Comparison of ENCODE assay signal across 20 mouse cellular contexts in the genomic region with DNA sequence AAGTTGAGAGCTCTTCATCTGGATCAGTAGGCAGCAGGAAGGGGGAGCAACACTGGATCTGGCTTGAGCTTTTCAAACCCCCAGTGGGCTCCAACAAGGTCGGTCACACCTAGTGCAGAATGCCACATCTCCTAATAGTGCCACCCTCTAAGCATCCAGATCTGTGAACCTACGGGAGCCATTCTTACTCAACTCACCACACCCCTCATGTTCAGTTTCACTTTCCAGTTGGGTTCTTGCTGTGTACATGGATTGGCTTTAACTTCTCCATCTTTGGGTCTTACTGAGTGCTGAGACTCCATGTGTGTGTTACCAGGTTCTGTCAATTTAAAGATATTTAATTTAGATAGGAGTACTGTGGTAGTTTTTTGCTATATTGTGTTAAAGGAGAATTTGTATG. TPM values are rescaled to one million over a fixed set of nuclear protein-coding genes. Genes with fewer than 3 reads are reported as not detected.
DNase-seq lines count a peak whose midpoint lies in the region; ATAC-seq lines count a peak whose summit lies in the region.
"Had no signal": no experiment of that assay in that cellular context is flagged by ENCODE, and none has a peak within 500 bp of the region (broad histone marks: within the 10 kb centered on the region; RNA-seq: fewer than 3 reads in every experiment).

No protein-coding gene starts in this region.

- H3K36me3 ChIP-seq in midbrain, embryonic 11.5 days (ENCODE audit: control insufficient read depth, insufficient read depth, low read length), result no peaks in the 10 kb centered on the region
- H3K36me3 ChIP-seq: embryonic facial prominence, embryonic 10.5 days; embryonic facial prominence, embryonic 12.5 days; forebrain, embryonic 15.5 days had no signal

- peak; percentile 63; the same call in 1 of the 2 replicates for ATAC-seq in monocyte, adult 5-6 weeks (replicated peaks; ENCODE audit: insufficient number of reproducible peaks, low FRiP score, low TSS enrichment, poor library complexity, severe bottlenecking)
- no peak for ATAC-seq in midbrain, embryonic 11.5 days (ENCODE audit: low FRiP score)
- ATAC-seq: forebrain, embryonic 13.5 days; forebrain, embryonic 15.5 days; forebrain, postnatal 0 days had no signal

- H3K4me2 ChIP-seq in midbrain, embryonic 11.5 days, result no peak overlapping the region
- H3K4me2 ChIP-seq: embryonic facial prominence, embryonic 12.5 days; forebrain, embryonic 13.5 days; forebrain, embryonic 15.5 days had no signal

- no peaks in the 10 kb centered on the region for H3K4me1 ChIP-seq in midbrain, embryonic 11.5 days (ENCODE audit: control insufficient read depth, insufficient read depth, low read length)
- H3K4me1 ChIP-seq: embryonic facial prominence, embryonic 10.5 days; embryonic facial prominence, embryonic 12.5 days; forebrain, embryonic 13.5 days; forebrain, embryonic 15.5 days had no signal

- intact Hi-C loops in left cerebral cortex, postnatal 14 days (cut with DNase I), result no loop called here

- no peak overlapping the region for H3K9ac ChIP-seq in midbrain, embryonic 11.5 days (ENCODE audit: low read length)
- H3K9ac ChIP-seq: embryonic facial prominence, embryonic 12.5 days; forebrain, embryonic 13.5 days; forebrain, embryonic 15.5 days; forebrain, postnatal 0 days had no signal

- H3K27me3 ChIP-seq in midbrain, embryonic 11.5 days (ENCODE audit: control insufficient read depth, insufficient read depth, low read length), result no peaks in the 10 kb centered on the region
- H3K27me3 ChIP-seq: embryonic facial prominence, embryonic 12.5 days; forebrain, embryonic 13.5 days; forebrain, embryonic 15.5 days had no signal

- DNase-seq in 416B (ENCODE audit: low read depth), result peak; percentile 25
- peak; percentile 5 for DNase-seq in induced T-regulatory cell, adult 2 months (ENCODE audit: low read depth)
- DNase-seq in thymus, adult 18-20 months, result no peak
- no peak for DNase-seq in left cerebral cortex, postnatal 14 days (ENCODE audit: low spot score in 2 of 2)
- no peak for DNase-seq in midbrain, embryonic 11.5 days (ENCODE audit: low spot score, missing footprints)
- DNase-seq: adrenal gland, adult 2 months; adrenal gland, postnatal 10 days; adrenal gland, postnatal 25 days; cerebellum, adult 11 months; cerebellum, adult 18-20 months; cerebellum, adult 8-10 months; cerebellum, adult 9-11 months; cerebellum, postnatal 14 days; cerebellum, postnatal 36 days; forebrain, postnatal 0 days had no signal

- H3K27ac ChIP-seq in midbrain, embryonic 11.5 days (ENCODE audit: low read depth, low read length), result no peak overlapping the region
- H3K27ac ChIP-seq: embryonic facial prominence, embryonic 10.5 days; embryonic facial prominence, embryonic 12.5 days; forebrain, embryonic 13.5 days; forebrain, embryonic 15.5 days had no signal

- no peak overlapping the region for H3K4me3 ChIP-seq in midbrain, embryonic 11.5 days (ENCODE audit: low read depth, low read length)
- H3K4me3 ChIP-seq: embryonic facial prominence, embryonic 10.5 days; embryonic facial prominence, embryonic 12.5 days; forebrain, embryonic 13.5 days; forebrain, embryonic 15.5 days had no signal

- H3K9me3 ChIP-seq in midbrain, embryonic 11.5 days (ENCODE audit: control insufficient read depth, low read length), result no peaks in the 10 kb centered on the region
- H3K9me3 ChIP-seq: embryonic facial prominence, embryonic 10.5 days; embryonic facial prominence, embryonic 12.5 days; forebrain, embryonic 13.5 days; forebrain, embryonic 15.5 days had no signal

- WGBS in midbrain, embryonic 11.5 days, result 88% methylated on average over 2 of the region's 2 CpGs

RNA-seq across cellular contexts. Expression of a gene that starts 26.4 kb away (rescaled TPM):
- total RNA-seq in monocyte, adult 5-6 weeks (2017), result 13.5 to 21.6 TPM (median 13.8 TPM) in 3 replicates
- 10 to 100 TPM; 52.8 to 54.3 TPM for total RNA-seq in left cerebral cortex, postnatal 14 days (2021)
- 35.3 and 37.4 TPM in 2 replicates for polyA plus RNA-seq in midbrain, embryonic 11.5 days (2014; fragmentation: Nextera tagmentation; extraction: Ambion mirVana)

RNA-seq across cellular contexts. Expression of a gene that starts 47.4 kb away (rescaled TPM):
- 4.7 to 7.8 TPM (median 6.4 TPM) in 3 replicates for total RNA-seq in monocyte, adult 5-6 weeks (2017)
- 1 to 10 TPM; 6.4 to 8.2 TPM for total RNA-seq in left cerebral cortex, postnatal 14 days (2021)
- 13.3 and 14.3 TPM in 2 replicates for polyA plus RNA-seq in midbrain, embryonic 11.5 days (2014; fragmentation: Nextera tagmentation; extraction: Ambion mirVana)

Comparison
In these comparisons a context has a peak if more than half of its experiments do, and no peak if none do; other contexts are left out.
1. DNase-seq: peak in 416B (single experiment) and induced T-regulatory cell, adult 2 months (single experiment); none in thymus, adult 18-20 months (0 of 2), left cerebral cortex, postnatal 14 days (0 of 2) and midbrain, embryonic 11.5 days (single experiment).